Mouse (Mus musculus) frontal cortex, adult (tissue): ENCODE measurements around the gene Abr.

Experiments
- ATAC-seq: cut with Nextera tagmentation; 2 replicates; pipeline ENCODE4 v1.9.2; 2017; ENCODE audit warnings: mild to moderate bottlenecking, moderate library complexity, mixed read lengths; ENCODE audit not compliant: low TSS enrichment

Gene Abr

DNA sequence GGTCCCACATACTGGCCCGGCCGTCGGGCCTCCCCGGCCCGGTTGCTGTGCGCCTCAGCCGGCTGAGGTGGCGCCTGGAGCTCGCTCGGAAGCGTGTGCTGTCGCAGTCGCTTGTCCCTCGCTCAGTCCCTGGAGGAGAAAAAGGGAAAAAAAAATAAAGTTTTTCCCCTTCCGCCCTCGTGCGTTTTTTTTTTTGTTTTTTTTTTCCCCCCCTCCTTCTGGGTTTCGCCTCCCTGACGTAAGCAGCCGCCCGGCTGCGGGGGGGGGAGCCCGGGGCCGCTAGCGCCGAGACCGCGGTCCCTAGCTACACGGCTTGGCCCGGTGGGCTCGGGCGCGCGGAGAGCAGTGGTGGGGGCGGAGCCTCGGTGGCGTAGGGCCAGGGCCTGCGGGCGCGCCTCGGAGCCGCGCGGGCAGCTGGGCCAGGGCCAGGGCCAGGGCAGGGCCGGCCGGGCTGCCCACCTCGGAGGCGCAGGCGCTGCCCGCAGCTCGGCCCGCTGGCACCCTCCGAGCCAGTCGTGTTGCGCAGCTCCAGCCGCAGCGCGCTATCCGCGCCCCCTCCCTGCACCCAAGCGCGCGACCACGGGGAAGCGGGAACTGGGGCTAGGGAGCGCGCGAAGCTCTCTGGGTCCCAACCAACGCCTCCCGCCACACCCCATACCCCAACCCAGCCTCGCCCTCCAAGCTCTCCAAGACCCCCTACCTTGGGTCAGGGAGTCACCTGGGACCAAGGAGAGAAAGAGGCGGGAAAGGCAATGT, 1.3 kb upstream of the Abr start:
- peak; percentile 50; the same call in 1 of the 2 replicates for ATAC-seq

DNA sequence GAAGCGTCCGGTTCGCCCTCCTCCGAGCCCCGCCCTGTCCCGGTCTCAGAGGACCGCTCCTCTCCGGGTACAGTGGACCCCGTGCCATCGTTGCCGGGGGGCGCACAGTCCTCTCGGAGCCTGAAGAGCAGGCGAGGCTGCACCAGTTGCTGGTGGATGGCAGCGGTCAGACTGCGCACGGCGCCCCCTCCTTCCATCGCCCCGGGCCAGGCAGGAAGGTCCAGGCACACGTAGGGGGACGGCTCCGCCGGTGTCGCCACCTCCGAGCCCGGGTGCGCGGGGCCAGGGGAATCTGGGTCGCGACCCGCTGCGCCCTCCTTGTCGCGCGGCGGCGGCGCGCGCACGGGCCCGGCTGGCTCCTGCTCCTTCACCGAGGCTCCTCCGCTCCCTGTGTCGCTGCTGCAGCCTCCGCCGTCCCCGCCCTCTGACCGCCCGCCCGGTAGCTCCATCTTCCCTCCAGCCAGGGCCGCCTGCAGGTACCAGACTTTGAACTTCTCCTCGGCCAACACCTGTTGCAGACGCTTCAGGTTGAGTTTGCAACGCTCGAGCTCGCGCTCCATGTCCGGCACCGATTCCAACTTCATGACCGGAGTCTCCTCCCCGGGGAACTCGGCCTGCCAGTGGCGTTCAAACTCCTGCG, 572 bp upstream of the Abr start:
- ATAC-seq = no peak

DNA sequence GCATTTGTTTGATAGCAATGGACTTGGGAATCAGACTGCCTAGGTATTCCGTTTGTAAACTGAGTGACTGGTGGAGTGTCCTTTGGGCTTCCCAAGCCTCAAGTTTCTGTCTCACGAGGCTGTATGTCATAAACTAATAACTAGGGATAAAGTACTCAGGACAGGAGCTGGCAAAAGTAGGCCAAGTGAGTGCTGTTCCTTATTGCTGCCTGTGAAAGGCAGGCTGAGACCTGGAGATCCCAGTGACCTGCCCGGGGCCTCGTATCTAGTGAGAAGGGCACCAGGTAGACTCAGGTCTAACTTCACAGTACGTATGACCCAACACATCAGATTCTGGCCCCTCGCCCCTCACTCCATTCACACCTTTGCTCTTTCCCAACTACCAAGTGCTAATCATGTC, 4.0 kb downstream of the Abr start:
- ATAC-seq = no peak

DNA sequence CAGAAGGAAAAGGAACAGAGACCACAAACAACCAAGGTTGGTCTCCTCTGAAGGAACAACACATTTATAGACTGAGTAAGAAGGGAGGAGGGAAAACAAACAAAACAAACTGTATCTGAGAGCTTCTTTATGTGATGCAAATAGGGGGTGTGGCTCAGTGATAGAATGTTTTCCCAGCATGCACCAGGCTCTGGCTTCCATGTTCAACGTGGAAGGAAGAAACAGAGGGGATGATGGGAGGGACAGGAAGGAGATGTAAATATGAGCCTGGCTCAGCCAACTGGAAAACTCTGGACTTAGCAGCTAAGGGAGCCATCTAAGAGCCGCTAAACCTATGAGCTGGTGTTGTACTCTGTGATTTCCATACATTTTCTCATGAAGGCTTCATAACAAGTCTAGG, 7.9 kb downstream of the Abr start:
- no peak for ATAC-seq

DNA sequence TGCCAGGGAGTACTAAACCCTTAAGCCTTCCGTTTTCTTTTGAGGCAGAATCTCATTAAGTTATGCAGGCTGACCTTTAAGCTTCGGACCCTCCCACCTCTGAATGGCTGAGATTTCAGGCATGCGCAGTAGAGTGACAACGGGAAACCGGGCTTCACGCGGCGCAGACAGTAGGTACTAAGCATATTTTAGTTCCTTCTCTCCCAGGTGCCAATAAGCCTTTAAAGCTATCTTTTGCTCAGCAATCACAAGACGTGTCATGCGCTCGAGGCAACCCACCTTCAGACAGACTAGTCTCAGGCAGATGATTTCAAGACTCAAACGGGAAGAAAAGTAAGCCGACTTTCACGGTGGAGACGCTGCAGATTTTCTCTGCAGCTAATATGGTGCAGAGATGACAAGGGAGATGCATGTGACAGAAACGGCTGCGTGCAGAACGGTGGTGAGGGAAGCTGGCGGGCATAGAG, 9.4 kb downstream of the Abr start:
- peak; percentile 85 for ATAC-seq

DNA sequence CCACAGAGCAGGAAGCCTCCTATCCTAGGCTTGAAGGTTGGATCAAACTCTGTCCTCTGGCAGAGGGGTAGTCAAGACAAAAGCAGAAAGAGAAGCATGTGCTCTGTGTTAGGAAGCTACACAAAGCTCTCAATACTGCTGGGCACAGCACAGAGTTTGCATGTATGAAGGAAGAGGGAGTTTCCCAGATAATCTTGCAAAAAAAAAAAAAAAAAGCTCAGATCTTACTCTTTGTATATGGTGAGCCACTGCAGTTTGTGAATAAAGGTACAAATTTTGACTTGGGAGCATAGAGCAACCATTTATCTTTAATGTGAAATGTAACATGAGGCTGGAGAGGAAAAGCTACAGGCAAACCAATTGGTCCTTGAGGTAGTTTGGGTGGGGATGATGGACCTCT, 11.2 kb downstream of the Abr start:
- no peak for ATAC-seq

DNA sequence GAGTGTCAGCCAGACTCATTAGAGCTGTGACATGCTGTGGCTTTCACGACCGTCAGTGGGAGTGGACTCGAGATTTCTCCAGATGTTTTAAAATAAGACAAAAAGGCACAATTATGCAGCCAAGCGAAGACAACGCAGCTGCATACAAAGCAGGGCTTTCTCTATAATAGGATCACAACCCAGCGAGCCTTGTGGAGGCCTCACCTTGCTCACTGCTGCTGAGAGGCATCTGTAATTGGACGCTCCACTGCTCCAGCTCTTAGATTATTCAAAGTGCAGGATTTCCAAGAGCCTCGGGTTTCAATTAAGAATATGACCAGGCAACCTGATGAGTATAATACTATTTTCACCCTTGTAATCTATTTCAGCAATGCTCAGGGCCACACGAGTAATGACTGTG, 15.6 kb downstream of the Abr start:
- ATAC-seq = no peak

DNA sequence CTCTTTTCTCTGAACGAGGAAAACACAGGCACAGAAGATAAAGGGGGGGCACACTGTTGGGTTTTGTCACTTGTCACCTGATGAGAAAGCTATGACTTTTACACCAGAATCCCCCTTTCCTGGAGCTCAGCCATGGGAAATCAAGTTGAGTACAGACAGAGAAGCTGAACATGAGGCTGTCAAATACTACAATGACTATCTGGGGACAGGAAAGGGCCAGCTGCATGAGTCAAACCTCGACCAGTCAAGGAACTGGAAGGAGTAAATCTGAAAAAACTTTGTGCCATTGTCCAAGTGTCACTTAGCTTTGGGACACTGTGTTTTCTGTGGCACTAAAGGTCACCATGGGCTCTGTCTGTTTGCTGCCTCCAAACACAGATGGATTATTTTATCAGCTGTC, 22.9 kb downstream of the Abr start:
- no peak for ATAC-seq

DNA sequence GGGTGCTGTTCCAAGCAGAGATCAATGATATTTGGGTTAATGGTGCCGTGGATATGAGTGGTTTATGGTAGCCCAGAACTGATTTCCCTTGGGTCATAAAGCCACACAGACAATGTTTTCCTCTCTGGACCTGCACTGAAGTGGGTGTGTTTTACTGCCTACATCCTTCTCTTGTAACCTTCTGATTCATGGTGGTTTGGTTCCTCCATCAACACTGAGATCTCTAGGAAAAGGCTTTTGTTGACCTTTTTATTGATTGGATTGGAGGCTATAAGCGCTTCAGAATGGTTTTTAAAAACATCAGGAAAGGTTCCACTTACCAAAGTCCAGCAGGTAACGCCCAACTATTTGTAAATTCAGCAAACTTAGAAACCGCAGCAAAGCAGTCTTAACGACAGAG, 23.4 kb downstream of the Abr start:
- no peak for ATAC-seq

DNA sequence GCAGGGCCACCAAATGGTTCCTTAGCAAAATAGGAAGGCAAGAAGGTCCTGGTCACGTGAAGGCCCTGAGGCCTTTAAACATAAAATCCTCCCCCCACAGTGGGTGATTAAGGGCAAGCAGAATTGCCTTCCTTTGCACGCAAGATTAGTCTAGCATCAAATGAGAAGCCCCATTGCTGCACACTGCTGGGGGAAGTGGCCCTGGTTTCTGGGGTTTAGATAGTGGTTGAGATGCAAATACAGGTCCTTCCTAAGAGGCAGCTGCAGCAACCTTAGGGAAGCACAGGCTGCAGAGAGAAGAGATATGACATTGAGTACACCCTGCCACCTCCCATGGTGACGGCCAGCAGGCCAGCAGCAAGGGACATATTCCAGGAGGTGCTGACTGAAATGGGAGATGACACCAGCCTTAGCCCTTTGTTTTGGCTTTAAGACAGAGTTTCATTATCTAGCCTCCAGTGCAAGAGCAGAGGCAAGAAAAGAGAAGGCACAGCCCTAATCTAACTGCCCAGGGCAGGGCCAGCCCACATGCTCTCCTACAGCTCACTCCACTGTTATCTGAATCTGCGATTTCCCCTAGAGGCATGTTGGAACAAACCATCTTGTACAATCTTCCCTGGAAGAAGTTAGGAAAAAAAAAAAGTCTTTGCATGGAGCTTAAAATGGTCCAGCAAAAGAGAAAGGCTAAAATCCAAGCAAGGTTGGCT, 28.3 kb downstream of the Abr start:
- ATAC-seq = no peak

DNA sequence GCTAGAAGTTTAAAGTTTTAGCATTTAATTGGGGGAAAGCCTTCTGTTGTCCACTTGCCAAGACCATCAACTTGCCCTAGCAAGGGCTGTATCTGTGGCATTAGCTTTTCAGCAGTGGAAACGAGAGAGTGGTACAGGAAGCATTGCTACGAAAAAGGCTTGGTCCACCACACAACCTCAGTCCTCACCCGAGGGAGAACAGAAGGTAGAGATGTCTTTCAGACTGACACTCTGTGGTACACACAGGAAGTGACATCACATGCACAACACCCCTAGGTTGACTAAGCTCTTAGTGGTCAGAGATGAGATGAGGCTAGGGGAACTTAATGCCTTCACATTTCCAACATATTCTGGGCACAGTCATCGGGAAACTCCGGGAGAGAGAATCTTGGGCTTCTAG, 32.4 kb downstream of the Abr start:
- ATAC-seq = no peak

DNA sequence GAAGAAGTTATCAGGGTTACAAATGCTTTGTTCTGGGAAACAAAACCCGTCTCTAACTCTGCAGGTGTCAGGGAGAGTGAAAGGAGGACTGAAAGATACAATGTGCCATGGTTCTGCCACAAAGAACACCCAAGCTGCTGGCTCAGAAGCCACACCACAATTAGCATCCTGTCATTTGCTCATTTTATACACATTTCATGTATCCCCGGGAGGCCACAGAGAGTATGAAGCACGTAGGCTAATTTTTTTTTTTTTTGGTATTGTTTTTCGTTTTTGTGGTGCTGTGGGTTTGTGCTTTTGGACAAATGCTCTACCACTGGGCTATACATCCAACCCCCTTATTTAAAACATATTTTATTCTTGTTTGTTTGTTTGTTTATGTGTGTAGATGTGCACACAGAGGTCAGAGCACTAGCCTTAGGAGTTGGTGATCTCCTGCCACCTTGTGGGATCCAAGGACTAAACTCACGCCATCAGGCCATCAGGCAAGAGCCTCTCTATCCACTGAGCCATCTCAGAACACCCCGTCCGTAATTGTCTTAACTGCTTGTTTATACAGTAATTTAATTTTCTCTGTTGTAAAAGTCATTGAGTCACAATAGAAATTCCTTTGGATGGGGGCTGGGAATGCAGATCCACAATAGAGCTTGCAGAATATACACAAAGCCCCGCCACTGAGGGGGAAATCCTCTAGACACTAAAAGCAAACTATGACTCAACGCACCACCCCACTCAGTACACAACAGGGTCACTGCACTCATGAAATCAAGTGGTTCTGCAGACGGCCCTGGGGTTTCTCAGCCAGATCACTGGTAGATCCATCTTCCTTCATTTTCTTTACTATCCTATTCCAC, 33.3 kb downstream of the Abr start:
- ATAC-seq = no peak

DNA sequence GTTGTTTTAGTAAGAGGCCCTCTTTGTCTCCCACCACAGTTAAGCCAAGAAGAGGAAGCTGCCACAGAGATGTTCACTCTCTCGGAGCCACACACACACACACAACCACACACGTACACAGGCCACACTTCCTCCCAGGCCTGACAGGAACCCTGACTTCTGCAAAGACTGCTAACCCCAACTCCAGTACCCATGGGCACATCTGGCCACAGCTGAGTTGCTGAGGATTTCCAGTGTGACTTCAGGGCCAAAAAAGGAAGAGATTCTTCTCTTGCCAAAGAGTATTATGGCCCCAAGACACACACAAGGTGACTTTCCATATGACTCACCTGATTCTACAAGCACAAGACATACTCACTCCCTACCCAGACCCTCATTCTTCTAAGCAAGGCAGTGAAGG, 34.1 kb downstream of the Abr start:
- no peak for ATAC-seq

DNA sequence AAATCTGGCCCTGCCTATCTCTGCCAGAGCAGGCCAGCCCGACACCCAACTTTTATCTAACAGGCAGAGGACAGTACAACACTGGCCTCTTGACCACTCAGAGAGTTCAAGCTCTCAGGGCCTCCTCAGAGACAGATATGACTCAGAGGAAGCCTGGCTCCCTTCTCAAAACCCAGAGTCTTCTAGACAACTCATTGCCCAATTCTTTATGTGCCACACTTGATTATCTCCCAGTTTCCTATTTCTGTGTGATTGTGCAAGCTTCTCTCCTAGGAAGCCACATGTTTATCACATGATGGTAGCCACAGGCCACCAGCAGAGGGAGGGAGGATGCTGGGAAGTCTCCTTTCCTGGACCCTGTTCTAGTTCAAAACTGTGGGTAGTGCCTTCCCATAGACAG, 34.8 kb downstream of the Abr start:
- no peak for ATAC-seq

DNA sequence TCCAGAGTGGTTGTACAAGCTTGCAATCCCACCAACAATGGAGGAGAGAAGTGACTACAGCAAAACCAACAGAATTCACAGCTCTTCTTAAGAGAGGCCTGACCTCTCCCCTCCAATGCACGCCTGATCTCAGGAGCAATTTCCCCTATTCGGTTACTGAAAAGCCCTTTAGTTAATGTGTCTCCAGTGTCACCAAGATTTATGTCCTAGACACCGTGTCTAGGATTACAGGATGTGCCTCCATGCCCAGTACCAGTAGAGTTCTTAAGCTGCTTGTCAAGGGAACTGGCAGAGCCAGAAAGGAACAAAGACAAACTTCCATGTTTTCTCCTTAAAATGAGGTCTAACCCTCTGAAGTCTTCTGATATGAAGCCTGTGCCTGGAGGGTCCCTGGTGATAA, 36.0 kb downstream of the Abr start:
- no peak for ATAC-seq

DNA sequence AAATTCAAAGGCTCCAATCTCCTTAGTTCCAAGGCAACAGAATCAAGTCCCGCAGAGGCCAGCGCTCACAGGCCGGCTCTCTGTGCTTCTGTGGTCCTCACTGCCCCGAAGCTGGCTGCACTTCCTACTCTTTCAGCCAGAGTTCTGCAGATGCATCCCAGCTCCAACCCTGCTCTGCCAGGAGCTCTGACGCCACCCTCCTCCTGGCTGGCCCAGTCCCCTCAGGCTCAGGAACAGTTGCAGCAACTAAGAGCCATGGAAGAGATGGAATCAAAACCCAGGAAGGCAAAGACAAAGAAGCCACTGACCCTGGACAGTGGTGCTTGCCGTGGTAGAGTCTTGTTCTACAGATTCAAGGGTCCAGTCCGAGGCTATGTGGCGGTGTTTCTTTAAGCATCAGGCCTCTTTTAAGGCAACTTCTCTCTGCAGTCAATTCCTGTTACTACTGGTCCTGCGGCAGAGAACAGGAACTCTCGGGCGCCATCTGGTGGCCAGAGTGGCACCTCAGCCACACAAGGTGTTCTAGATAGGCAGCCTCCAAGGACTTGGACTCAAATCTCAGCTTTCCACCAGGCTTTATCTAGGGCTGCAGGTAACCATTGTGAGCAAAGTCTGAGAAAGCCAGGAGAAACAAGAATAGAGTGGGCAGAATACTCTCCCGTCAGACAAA, 44.4 kb downstream of the Abr start:
- ATAC-seq = peak; percentile 88

DNA sequence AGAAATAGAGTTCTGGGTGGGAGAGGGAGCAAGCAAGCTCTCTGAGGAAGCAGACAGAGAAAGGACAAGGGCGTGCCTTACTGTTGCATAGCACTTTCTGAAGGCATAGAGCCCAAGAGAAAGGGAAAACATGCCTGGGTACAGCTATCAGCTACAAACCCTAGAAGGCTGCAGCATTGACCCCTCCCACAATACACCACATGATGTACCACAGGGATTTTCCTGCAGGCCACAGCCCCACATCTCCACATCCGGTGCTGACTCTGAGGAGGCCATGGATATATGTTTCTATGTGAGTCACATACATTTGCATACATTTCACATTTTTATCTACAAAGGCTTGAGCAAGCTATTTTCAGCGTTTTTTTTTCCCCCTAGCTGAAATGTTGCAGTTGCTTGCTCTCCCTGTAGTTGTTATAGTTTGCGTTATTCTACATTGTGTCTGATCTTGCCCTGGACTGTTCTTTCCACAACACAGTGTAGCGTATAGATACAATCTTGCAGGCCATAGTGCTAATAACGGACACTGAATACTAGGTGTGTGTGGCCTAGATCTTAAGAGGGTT, 49.2 kb downstream of the Abr start:
- peak; percentile 46 for ATAC-seq

DNA sequence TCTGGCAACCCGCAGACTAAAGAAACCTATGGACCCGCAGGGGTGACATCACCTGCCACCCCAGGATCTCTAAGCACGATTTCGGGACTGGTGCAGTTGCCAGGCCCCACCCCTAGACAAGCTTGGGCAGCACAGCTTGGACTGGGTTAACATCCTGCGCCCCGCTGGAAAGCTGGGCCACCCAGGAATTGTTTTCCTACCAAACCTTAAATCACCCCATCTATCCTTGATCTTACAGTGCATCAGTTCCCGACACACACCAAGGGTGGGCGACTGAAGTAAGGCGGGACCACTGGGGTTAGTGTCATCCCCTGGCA, 50.5 kb downstream of the Abr start:
- peak; percentile 18 for ATAC-seq

DNA sequence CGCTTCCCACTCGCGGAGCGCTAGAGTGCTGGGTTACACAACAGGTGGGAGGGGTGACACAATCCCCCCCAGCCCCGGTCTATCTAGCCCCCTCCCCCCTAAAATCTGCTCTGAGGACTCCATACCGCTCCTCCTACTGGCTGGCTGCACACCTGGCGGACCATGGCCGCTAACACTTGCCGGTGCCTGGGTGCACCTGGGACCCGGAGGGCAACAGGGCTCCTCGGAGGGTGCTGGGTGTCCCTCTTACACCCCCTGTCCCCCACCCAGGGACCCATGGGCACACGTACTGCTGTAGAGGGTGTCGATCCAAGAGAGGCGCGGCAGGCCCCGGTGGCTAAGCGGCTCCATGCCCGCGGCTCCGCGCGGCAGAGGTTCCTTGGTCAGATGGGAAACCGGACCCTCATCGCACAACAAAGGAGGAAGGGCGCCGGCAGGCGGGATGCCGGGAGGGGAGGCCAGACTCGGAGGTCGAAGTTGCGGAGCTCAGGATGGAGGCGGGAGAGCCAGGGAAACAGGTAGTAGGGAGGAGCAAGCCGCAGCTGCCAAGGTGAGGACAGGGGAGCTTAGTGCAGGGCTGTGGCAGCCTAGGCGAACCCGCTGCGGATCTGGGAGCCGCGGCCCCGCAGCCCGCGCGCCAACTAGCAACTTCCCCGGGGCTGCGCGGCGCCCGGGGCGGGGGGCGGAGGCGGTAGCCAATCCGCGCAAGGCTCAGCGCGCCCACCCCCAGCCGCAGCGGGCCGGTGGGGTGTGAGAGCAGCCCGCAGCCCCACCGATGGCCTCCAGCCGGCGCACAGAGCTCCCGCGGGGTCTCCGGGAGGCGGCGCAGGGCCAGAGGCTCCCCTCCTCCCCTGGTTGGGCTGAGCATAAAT, 51.1 kb downstream of the Abr start:
- peak; percentile 27 for ATAC-seq

DNA sequence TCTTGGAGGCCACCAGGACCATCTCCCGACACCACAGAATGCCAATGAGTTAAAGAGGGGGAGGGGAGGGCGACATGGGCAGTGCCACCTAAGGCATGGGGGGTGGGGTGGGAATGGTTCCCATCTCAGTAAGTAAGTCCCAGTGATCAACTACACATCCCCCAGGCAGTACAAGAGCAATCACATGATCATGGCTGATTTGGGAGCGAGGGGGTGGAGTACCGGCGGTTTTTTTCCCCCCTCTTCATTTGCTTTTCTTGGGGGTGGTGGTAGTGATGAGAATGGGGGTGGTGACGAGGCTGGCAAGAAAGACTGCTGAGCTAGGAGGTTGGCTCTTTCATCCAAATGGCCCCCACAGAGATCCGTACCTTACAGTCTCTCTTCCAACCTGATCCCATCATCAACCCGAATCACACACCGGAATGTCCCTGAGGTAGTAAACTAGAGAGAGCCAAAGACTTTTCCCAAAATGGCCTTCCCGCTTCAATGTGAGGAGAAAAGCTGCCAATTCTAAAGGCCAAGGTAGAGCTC, 51.8 kb downstream of the Abr start:
- peak; percentile 29; the same call in 1 of the 2 replicates for ATAC-seq
